Mouse (Mus musculus) heart, adult 18-20 months (tissue): ENCODE results near the gene Gm16430. TPM values are rescaled to one million over a fixed set of nuclear protein-coding genes. Genes with fewer than 3 reads are reported as not detected.
"Not testable (repeated sequence)": the region's sequence is repeated elsewhere in the genome, so short reads cannot be mapped to it uniquely, and the experiment has no call there.

Experiments used
- DNase-seq, 2 experiments: peaks; one replicate each; pipeline ENCODE4 v3.0.0; 2021 to 2022; ENCODE audit warnings: mixed read lengths in 1 of 2
- long read RNA-seq, 2 experiments: library from polyadenylated mRNA; stranded (forward); transcript quantifications; one replicate each; pipeline ENCODE4 v2.0.0; 2021
- total RNA-seq, 2 experiments: library from RNA; stranded (reverse); gene quantifications; 2 replicates each; pipeline ENCODE4 v1.2.3; 2021

Gm16430 gene
- not detected for total RNA-seq
- long read RNA-seq, experiment 1, result 0 reads
- long read RNA-seq, experiment 2, result 0 reads

- DNase-seq, result not testable (repeated sequence)
Measured at GRCm38 (mm10) chrX:54621911-54622310, at the start of gene Gm16430. Gene Gm16430 (plus strand): TSS chrX:54622211.

Other genes with a start within 250 kb of the Gm16430 start
- gene Gm16405, start 91.0 kb upstream of the Gm16430 start, total RNA-seq, result not detected